Mouse (Mus musculus) cortical plate, adult 2 months (tissue): ENCODE data around the gene Isg20l2.

Source experiments
- CTCF ChIP-seq: fragments of 200-500 bp; IDR thresholded peaks from 2 replicates; pipeline ENCODE4 v1.5.1; 2011; ENCODE audit warnings: mild to moderate bottlenecking, control low read depth, low read length; ENCODE audit not compliant: insufficient read depth; ENCODE audit errors: extremely low read depth
- POLR2A ChIP-seq: fragments of 200-500 bp; IDR thresholded peaks from 2 replicates; pipeline ENCODE4 v1.6.1; 2011; ENCODE audit warnings: mild to moderate bottlenecking, low read length, control low read depth; ENCODE audit not compliant: insufficient read depth; ENCODE audit errors: extremely low read depth

GRCm38 (mm10) chr3:87934501-87934900 is 4.4 kb downstream of the Isg20l2 start:
- no peak for TF ChIP-seq CTCF
- no peak for TF ChIP-seq POLR2A
